In the genomic region with DNA sequence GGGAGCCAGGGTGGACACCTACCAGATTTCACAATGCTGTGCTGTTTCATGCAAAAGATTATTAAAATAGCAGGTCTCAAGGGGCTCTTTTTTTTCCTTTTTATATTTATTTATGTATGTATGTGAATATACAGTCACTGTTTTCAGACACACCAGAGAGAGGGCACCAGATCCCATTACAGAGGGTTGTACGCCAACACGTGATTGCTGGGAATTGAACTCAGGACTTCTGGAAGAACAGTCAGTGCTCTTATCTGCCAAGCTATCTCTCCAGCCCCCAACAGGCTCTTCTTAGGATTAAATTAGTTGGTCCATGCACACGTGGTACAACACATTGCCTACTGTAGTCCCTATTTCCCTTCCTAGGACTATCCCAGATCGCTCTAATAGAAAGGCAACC, we compare ENCODE assay signal across 26 mouse cellular contexts.
"Had no signal": no experiment of that assay in that cellular context is flagged by ENCODE, and none has a peak within 500 bp of the region (broad histone marks: within the 10 kb centered on the region; RNA-seq: fewer than 3 reads in every experiment).

No protein-coding gene starts in this region.

- ATAC-seq: forebrain, embryonic 13.5 days; forebrain, embryonic 14.5 days; forebrain, embryonic 15.5 days; forebrain, embryonic 16.5 days; forebrain, postnatal 0 days had no signal

- H3K9me3 ChIP-seq: embryonic facial prominence, embryonic 10.5 days; embryonic facial prominence, embryonic 12.5 days; embryonic facial prominence, embryonic 13.5 days; embryonic facial prominence, embryonic 15.5 days; forebrain, embryonic 10.5 days; forebrain, embryonic 12.5 days; forebrain, embryonic 13.5 days; forebrain, embryonic 15.5 days had no signal

- H3K27ac ChIP-seq: embryonic facial prominence, embryonic 10.5 days; embryonic facial prominence, embryonic 12.5 days; embryonic facial prominence, embryonic 13.5 days; embryonic facial prominence, embryonic 15.5 days; forebrain, embryonic 10.5 days; forebrain, embryonic 12.5 days; forebrain, embryonic 13.5 days; forebrain, embryonic 15.5 days; gastrocnemius, adult 2 months; heart, adult 2 months had no signal

- H3K4me3 ChIP-seq: embryonic facial prominence, embryonic 10.5 days; embryonic facial prominence, embryonic 12.5 days; embryonic facial prominence, embryonic 13.5 days; embryonic facial prominence, embryonic 15.5 days; erythroblast, embryonic 14.5 days; forebrain, embryonic 10.5 days; forebrain, embryonic 12.5 days; forebrain, embryonic 13.5 days; forebrain, embryonic 15.5 days; gastrocnemius, adult 2 months; heart, adult 2 months had no signal

- H3K36me3 ChIP-seq: embryonic facial prominence, embryonic 10.5 days; embryonic facial prominence, embryonic 12.5 days; embryonic facial prominence, embryonic 13.5 days; embryonic facial prominence, embryonic 15.5 days; forebrain, embryonic 10.5 days; forebrain, embryonic 12.5 days; forebrain, embryonic 15.5 days had no signal

- H3K4me1 ChIP-seq: embryonic facial prominence, embryonic 10.5 days; embryonic facial prominence, embryonic 12.5 days; embryonic facial prominence, embryonic 13.5 days; embryonic facial prominence, embryonic 15.5 days had no signal

- H3K4me2 ChIP-seq: embryonic facial prominence, embryonic 12.5 days; embryonic facial prominence, embryonic 13.5 days; embryonic facial prominence, embryonic 15.5 days; forebrain, embryonic 12.5 days; forebrain, embryonic 13.5 days; forebrain, embryonic 15.5 days had no signal

- H3K9ac ChIP-seq: embryonic facial prominence, embryonic 12.5 days; embryonic facial prominence, embryonic 13.5 days; embryonic facial prominence, embryonic 15.5 days; forebrain, embryonic 12.5 days; forebrain, embryonic 13.5 days; forebrain, embryonic 15.5 days; forebrain, postnatal 0 days had no signal

- H3K27me3 ChIP-seq: embryonic facial prominence, embryonic 12.5 days; embryonic facial prominence, embryonic 13.5 days; embryonic facial prominence, embryonic 15.5 days; forebrain, embryonic 13.5 days; forebrain, embryonic 15.5 days had no signal

- DNase-seq: cerebellum, adult 9-10 months; cerebellum, adult 9-11 months; cerebellum, postnatal 10 days; cerebellum, postnatal 14 days; cerebellum, postnatal 25 days; cerebellum, postnatal 36 days; embryo, embryonic 11 days; forebrain, postnatal 0 days; gastrocnemius, adult 2 months; gastrocnemius, postnatal 10 days; gastrocnemius, postnatal 14 days; gastrocnemius, postnatal 25 days; gastrocnemius, postnatal 36 days; heart, adult 18-20 months; heart, adult 2 months had no signal
